Mouse (Mus musculus) MEL (cell line): ENCODE measurements around the gene Sag.

Experiments
- CHD1 ChIP-seq: IDR thresholded peaks from 2 replicates; pipeline ENCODE4 v1.6.1; 2012; ENCODE audit warnings: low read depth, mild to moderate bottlenecking, inconsistent platforms, low read length, improper control_type of control experiment
- CTCF ChIP-seq, 3 experiments: IDR thresholded peaks in 2 of 3; conservative IDR thresholded peaks in 1 of 3; 2 replicates each; pipeline ENCODE4 v1.5.1; 2011 to 2012; ENCODE audit warnings: low read length in 3 of 3, low read depth in 2 of 3, mild to moderate bottlenecking in 2 of 3, improper control_type of control experiment in 1 of 3, inconsistent platforms in 1 of 3, mixed read lengths in 1 of 3, moderate library complexity in 1 of 3; ENCODE audit not compliant: control insufficient read depth in 1 of 3, insufficient read depth in 1 of 3, poor library complexity in 1 of 3, severe bottlenecking in 1 of 3
- E2F4 ChIP-seq: IDR thresholded peaks from 2 replicates; pipeline ENCODE4 v1.6.1; 2011; ENCODE audit warnings: low read depth, low read length, improper control_type of control experiment, borderline replicate concordance
- EP300 ChIP-seq, 2 experiments: IDR thresholded peaks; 2 replicates each; pipeline ENCODE4 v1.6.1; 2011; ENCODE audit warnings: improper control_type of control experiment in 2 of 2, low read length in 2 of 2, low read depth in 1 of 2, mild to moderate bottlenecking in 1 of 2
- MAX ChIP-seq: IDR thresholded peaks from 2 replicates; pipeline ENCODE4 v1.6.1; 2011; ENCODE audit warnings: low read length, improper control_type of control experiment
- NRF1 ChIP-seq: IDR thresholded peaks from 2 replicates; pipeline ENCODE4 v1.6.1; 2014; ENCODE audit warnings: low read depth, mild to moderate bottlenecking, inconsistent platforms, low read length, improper control_type of control experiment, moderate library complexity; ENCODE audit not compliant: poor library complexity, insufficient read depth, severe bottlenecking
- POLR2A ChIP-seq, 2 experiments: IDR thresholded peaks; 2 replicates each; pipeline ENCODE4 v1.6.1; 2011 to 2012; ENCODE audit warnings: low read length in 2 of 2, mild to moderate bottlenecking in 2 of 2, control low read depth in 1 of 2, improper control_type of control experiment in 1 of 2, low read depth in 1 of 2, moderate library complexity in 1 of 2; ENCODE audit not compliant: control insufficient read depth in 1 of 2, insufficient read depth in 1 of 2, poor library complexity in 1 of 2
- USF1 ChIP-seq: IDR thresholded peaks from 2 replicates; pipeline ENCODE4 v1.6.1; 2014; ENCODE audit warnings: low read depth, mild to moderate bottlenecking, inconsistent platforms, low read length, improper control_type of control experiment, moderate library complexity
- USF2 ChIP-seq, 2 experiments: IDR thresholded peaks; 2 replicates each; pipeline ENCODE4 v1.6.1; 2011 to 2012; ENCODE audit warnings: improper control_type of control experiment in 2 of 2, low read length in 2 of 2, borderline replicate concordance in 1 of 2, inconsistent platforms in 1 of 2, low read depth in 1 of 2, mild to moderate bottlenecking in 1 of 2; ENCODE audit not compliant: insufficient read depth in 1 of 2

DNA sequence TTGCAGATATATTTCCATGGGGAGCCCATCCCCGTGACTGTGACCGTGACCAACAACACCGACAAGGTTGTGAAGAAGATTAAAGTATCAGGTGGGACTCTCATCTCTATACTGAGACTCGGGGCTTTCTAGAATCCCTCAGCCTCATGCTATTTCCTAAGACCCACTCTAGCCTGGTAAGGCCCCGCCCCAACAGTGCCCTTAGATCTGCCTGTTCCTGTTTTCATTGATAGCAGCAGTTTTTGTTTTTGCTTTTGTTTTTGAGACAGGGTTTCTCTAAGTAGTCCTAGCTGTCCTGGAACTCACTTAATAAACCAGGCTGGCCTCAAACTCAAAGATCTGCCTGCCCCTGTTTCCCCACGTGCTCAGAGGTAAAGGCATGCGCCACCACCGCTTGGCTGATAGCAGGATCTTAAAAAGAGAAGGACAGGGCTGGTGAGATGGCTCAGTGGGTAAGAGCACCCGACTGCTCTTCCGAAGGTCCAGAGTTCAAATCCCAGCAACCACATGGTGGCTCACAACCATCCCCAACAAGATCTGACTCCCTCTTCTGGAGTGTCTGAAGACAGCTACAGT, 21.0 kb downstream of the Sag start:
- TF ChIP-seq NRF1 (no peak), MAX (peak; percentile 81), CTCF (IDR thresholded peaks at IDR 0.05 in 2 of 3, conservative IDR thresholded peaks at IDR 0.05 in 1 of 3; ENCODE audit: control insufficient read depth in 1 of 3, insufficient read depth in 1 of 3, low read depth in 2 of 3, low read length in 3 of 3, poor library complexity in 1 of 3, severe bottlenecking in 1 of 3) (no peak), USF1 (peak; percentile 63; the same call in 1 of the 2 replicates), CHD1 (no peak), E2F4 (no peak), POLR2A (IDR thresholded peaks at IDR 0.05; ENCODE audit: control insufficient read depth in 1 of 2, insufficient read depth in 1 of 2, low read depth in 1 of 2, low read length in 2 of 2, poor library complexity in 1 of 2) (no peak), EP300 (IDR thresholded peaks at IDR 0.05; ENCODE audit: low read depth in 1 of 2, low read length in 2 of 2) (no peak; a peak in 1 of 4 replicates), USF2 (IDR thresholded peaks at IDR 0.05; ENCODE audit: borderline replicate concordance in 1 of 2, insufficient read depth in 1 of 2, low read depth in 1 of 2, low read length in 2 of 2) (no peak)
